Mouse (Mus musculus) 3134 (cell line): ENCODE measurements around the gene Olfr1082.
"Not testable (repeated sequence)": the region's sequence is repeated elsewhere in the genome, so short reads cannot be mapped to it uniquely, and the experiment has no call there.

ENCODE experiments used
- DNase-seq: peaks from one replicate; pipeline ENCODE4 v3.0.0-alpha.2; 2011; ENCODE audit warnings: low spot score; ENCODE audit not compliant: insufficient read length; ENCODE audit errors: extremely low read depth

The Olfr1082 gene

GRCm38 (mm10) chr2:86598866-86599265 is at the start of gene Olfr1082:
TSS of gene Olfr1082 (minus strand) at chr2:86598966.
- not testable (repeated sequence) for DNase-seq

GRCm38 (mm10) chr2:86639625-86640024 is 40.9 kb upstream of the Olfr1082 start, which contains the start of gene Olfr1084:
TSS of gene Olfr1084 (minus strand) at chr2:86639725.
- DNase-seq, result not testable (repeated sequence)

GRCm38 (mm10) chr2:86558135-86558534 is 40.6 kb downstream of the Olfr1082 start, which contains the start of gene Olfr1080:
TSS of gene Olfr1080 (minus strand) at chr2:86558235.
- not testable (repeated sequence) for DNase-seq
